Mouse (Mus musculus): Measurements from ENCODE around the gene Ticam1.

Gene Ticam1

DNA sequence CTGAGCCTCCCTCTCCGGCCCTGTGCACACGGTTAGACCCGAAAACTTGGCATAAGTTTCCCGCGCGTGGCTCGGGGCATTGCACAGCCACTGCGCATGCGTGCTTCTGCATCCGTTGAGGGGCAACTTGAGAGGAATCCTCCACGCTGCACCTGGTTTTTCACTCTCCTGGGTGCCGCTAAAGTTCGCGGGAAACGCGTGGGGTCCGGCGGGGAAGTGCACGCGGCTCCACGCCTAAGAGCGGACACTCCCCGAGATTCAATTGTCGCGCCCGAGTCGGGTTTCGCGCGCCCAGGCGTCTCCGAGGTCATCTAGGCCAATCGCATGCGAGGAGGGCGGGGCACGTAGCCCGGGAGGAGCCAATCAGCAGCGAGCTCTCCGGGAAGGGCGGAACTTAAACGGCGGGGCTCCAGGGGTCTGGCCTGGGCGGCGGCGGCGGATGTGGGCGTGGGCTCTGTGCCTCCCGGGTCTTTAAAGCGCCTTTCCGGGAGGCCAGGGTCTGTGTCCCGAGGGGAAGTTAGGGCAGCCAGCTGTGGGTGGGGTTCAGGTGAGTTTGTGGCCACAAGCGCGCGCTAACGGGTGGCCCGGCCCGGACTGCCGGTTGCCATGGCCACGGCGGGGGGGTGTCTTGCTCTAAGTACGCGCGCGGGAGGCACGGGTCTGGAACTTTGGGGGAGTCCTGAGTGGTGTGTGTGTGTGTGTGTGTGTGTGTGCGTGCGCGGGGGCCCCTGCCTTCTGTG lies 27.4 kb upstream of the Ticam1 start:
- no peaks in the 10 kb centered on the region for H3K27me3 ChIP-seq (ENCODE audit: insufficient read depth, low read length)
- peak overlapping the region; percentile 94 for H3K4me3 ChIP-seq (replicated peaks; ENCODE audit: low read length)
- no peaks in the 10 kb centered on the region for H3K9me3 ChIP-seq (ENCODE audit: low read length)
- peaks cover 45% of the 10 kb centered on the region for H3K36me3 ChIP-seq (ENCODE audit: insufficient read depth, low read length)
- H3K4me1 ChIP-seq (replicated peaks; ENCODE audit: low read depth, low read length), result peaks cover 79% of the 10 kb centered on the region
- TF ChIP-seq CTCF (conservative IDR thresholded peaks at IDR 0.05; ENCODE audit: low read length), result no peak
- no peak for TF ChIP-seq NANOG (IDR thresholded peaks at IDR 0.05; ENCODE audit: borderline replicate concordance, low read length)
- no peak for TF ChIP-seq POU5F1 (IDR thresholded peaks at IDR 0.05; ENCODE audit: borderline replicate concordance, low read length)

- no peak for TF ChIP-seq POU5F1 (IDR thresholded peaks at IDR 0.05; ENCODE audit: borderline replicate concordance, low read length)
- TF ChIP-seq CTCF (conservative IDR thresholded peaks at IDR 0.05; ENCODE audit: low read length), result no peak
- TF ChIP-seq NANOG (IDR thresholded peaks at IDR 0.05; ENCODE audit: borderline replicate concordance, low read length), result no peak
- H3K4me1 ChIP-seq (replicated peaks; ENCODE audit: low read depth, low read length), result peaks cover 76% of the 10 kb centered on the region
These were observed 26.7 kb upstream of the Ticam1 start, which contains the start of gene Uhrf1 for GRCm38 (mm10) chr17:56303160-56303846. Gene Uhrf1 (plus strand): TSS chr17:56303321.

GRCm38 (mm10) chr17:56302363-56302996 lies 25.9 kb upstream of the Ticam1 start:
- H3K36me3 ChIP-seq (ENCODE audit: insufficient read depth, low read length), result peaks cover 29% of the 10 kb centered on the region
- H3K27me3 ChIP-seq (ENCODE audit: insufficient read depth, low read length), result no peaks in the 10 kb centered on the region
- no peaks in the 10 kb centered on the region for H3K9me3 ChIP-seq (ENCODE audit: low read length)
- peak overlapping the region; percentile 94 for H3K4me3 ChIP-seq (replicated peaks; ENCODE audit: low read length)
- peaks cover 72% of the 10 kb centered on the region for H3K4me1 ChIP-seq (replicated peaks; ENCODE audit: low read depth, low read length)
- TF ChIP-seq POU5F1 (IDR thresholded peaks at IDR 0.05; ENCODE audit: borderline replicate concordance, low read length) (no peak), CTCF (conservative IDR thresholded peaks at IDR 0.05; ENCODE audit: low read length) (no peak), NANOG (IDR thresholded peaks at IDR 0.05; ENCODE audit: borderline replicate concordance, low read length) (no peak)

More at GRCm38 (mm10) chr17:56303160-56303846, 26.7 kb upstream of the Ticam1 start, which contains the start of gene Uhrf1:
- H3K27me3 ChIP-seq (ENCODE audit: insufficient read depth, low read length), result no peaks in the 10 kb centered on the region
- H3K36me3 ChIP-seq (ENCODE audit: insufficient read depth, low read length), result peaks cover 37% of the 10 kb centered on the region
- peak within 1 kb of the TSS; percentile 94 for H3K4me3 ChIP-seq (replicated peaks; ENCODE audit: low read length)
- H3K9me3 ChIP-seq (ENCODE audit: low read length), result no peaks in the 10 kb centered on the region

- peaks cover 63% of the 10 kb centered on the region for H3K4me1 ChIP-seq (replicated peaks; ENCODE audit: low read depth, low read length)
- TF ChIP-seq POU5F1 (IDR thresholded peaks at IDR 0.05; ENCODE audit: borderline replicate concordance, low read length), result no peak
- no peak for TF ChIP-seq CTCF (conservative IDR thresholded peaks at IDR 0.05; ENCODE audit: low read length)
- TF ChIP-seq NANOG (IDR thresholded peaks at IDR 0.05; ENCODE audit: borderline replicate concordance, low read length), result no peak
- H3K9me3 ChIP-seq (ENCODE audit: low read length), result no peaks in the 10 kb centered on the region
- 0 out of 2 replicates have a peak, but pooled peaks cover 7% of the 10 kb centered on the region for H3K27me3 ChIP-seq (ENCODE audit: insufficient read depth, low read length)
- H3K36me3 ChIP-seq (ENCODE audit: insufficient read depth, low read length), result peaks cover 6% of the 10 kb centered on the region
- H3K4me3 ChIP-seq (replicated peaks; ENCODE audit: low read length), result no peak within 1 kb of the TSS
These were observed 23.6 kb upstream of the Ticam1 start, which contains the start of gene Arrdc5 for GRCm38 (mm10) chr17:56300186-56300585. Gene Arrdc5 (minus strand): TSS chr17:56300286.

GRCm38 (mm10) chr17:56298238-56298637 lies 21.7 kb upstream of the Ticam1 start:
- Histone ChIP-seq H3K9me3 (ENCODE audit: low read length) (no peaks in the 10 kb centered on the region), H3K27me3 (ENCODE audit: insufficient read depth, low read length) (peaks cover 19% of the 10 kb centered on the region), H3K36me3 (ENCODE audit: insufficient read depth, low read length) (no peaks in the 10 kb centered on the region), H3K4me1 (replicated peaks; ENCODE audit: low read depth, low read length) (peaks cover 64% of the 10 kb centered on the region), H3K4me3 (replicated peaks; ENCODE audit: low read length) (no peak overlapping the region)
- TF ChIP-seq CTCF (conservative IDR thresholded peaks at IDR 0.05; ENCODE audit: low read length), result no peak
- TF ChIP-seq POU5F1 (IDR thresholded peaks at IDR 0.05; ENCODE audit: borderline replicate concordance, low read length), result no peak
- TF ChIP-seq NANOG (IDR thresholded peaks at IDR 0.05; ENCODE audit: borderline replicate concordance, low read length), result peak; percentile 80

DNA sequence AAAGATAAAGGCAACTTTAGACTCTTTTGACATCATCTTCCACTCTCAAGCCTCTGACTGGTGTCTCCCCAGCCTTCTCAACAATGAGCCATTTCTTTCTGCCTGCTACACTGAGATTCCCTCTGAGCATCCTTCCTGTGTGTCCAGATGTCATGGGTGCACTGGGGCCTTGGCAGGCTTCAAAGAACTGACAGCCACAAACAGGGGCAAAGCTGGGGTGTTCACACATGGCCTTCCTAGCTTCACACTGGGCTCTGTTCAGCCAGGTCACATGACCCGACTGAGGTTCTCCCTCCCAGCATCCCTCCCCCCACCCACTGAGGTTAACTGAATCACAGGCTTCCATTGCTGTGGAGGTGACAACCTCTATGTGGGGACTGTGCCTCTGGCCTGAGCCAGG lies 19.6 kb upstream of the Ticam1 start:
- no peaks in the 10 kb centered on the region for H3K9me3 ChIP-seq (ENCODE audit: low read length)
- no peak overlapping the region for H3K4me3 ChIP-seq (replicated peaks; ENCODE audit: low read length)
- TF ChIP-seq CTCF (conservative IDR thresholded peaks at IDR 0.05; ENCODE audit: low read length), result no peak
- TF ChIP-seq POU5F1 (IDR thresholded peaks at IDR 0.05; ENCODE audit: borderline replicate concordance, low read length), result no peak
- no peak for TF ChIP-seq NANOG (IDR thresholded peaks at IDR 0.05; ENCODE audit: borderline replicate concordance, low read length)
- no peaks in the 10 kb centered on the region for H3K36me3 ChIP-seq (ENCODE audit: insufficient read depth, low read length)
- H3K27me3 ChIP-seq (ENCODE audit: insufficient read depth, low read length), result peaks cover 19% of the 10 kb centered on the region
- peaks cover 70% of the 10 kb centered on the region for H3K4me1 ChIP-seq (replicated peaks; ENCODE audit: low read depth, low read length)

DNA sequence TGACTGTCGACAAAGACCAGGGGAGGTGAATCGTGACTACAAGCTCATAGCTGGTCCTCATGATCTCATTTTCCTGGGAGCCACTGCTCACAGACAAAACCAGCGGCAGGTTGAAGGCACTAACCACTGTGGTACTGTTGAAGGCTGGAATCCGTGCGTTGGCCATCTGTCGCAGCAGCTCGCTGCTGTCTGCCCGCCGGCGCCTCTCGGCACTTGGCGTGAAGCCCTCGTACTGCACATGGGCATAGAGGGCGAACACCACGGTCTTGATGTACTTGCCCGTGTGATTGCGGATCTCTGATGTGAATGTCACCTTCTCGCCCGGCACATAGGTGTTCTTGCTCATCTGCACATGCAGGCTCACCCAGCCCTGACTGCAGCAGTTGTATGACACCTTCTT lies 17.7 kb upstream of the Ticam1 start:
- H3K36me3 ChIP-seq (ENCODE audit: insufficient read depth, low read length), result no peaks in the 10 kb centered on the region
- no peak for TF ChIP-seq CTCF (conservative IDR thresholded peaks at IDR 0.05; ENCODE audit: low read length)
- no peak for TF ChIP-seq NANOG (IDR thresholded peaks at IDR 0.05; ENCODE audit: borderline replicate concordance, low read length)
- TF ChIP-seq POU5F1 (IDR thresholded peaks at IDR 0.05; ENCODE audit: borderline replicate concordance, low read length), result no peak

DNA sequence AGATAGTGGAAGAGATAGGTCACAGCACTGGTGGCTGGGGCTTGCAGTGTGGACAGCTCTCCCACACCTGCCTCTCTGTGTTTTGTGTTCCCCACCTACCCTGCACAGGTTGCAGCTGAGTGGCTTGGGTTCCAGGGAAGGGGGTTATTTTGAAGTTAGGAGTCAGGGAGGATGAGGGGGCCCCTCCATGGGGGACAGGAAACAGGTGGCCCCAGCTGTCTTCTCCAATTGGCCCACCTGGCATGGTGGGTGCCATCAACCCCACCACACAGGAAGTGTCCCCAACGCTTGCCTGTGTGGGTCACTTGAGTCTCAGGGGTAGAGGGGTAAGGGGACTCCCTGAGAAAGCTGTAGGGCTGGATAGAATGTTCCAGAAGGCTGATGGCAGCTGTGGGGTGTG lies 16.7 kb upstream of the Ticam1 start:
- H3K4me3 ChIP-seq (replicated peaks; ENCODE audit: low read length), result no peak overlapping the region
- H3K27me3 ChIP-seq (ENCODE audit: insufficient read depth, low read length), result peaks cover 19% of the 10 kb centered on the region
- H3K9me3 ChIP-seq (ENCODE audit: low read length), result no peaks in the 10 kb centered on the region
- peaks cover 67% of the 10 kb centered on the region for H3K4me1 ChIP-seq (replicated peaks; ENCODE audit: low read depth, low read length)
- TF ChIP-seq POU5F1 (IDR thresholded peaks at IDR 0.05; ENCODE audit: borderline replicate concordance, low read length) (no peak), NANOG (IDR thresholded peaks at IDR 0.05; ENCODE audit: borderline replicate concordance, low read length) (no peak), CTCF (conservative IDR thresholded peaks at IDR 0.05; ENCODE audit: low read length) (no peak)
- H3K36me3 ChIP-seq (ENCODE audit: insufficient read depth, low read length), result no peaks in the 10 kb centered on the region

More for the DNA sequence above, 17.7 kb upstream of the Ticam1 start:
- H3K4me3 ChIP-seq (replicated peaks; ENCODE audit: low read length), result peak overlapping the region; percentile 30; the same call in 1 of the 2 replicates
- H3K4me1 ChIP-seq (replicated peaks; ENCODE audit: low read depth, low read length), result peaks cover 63% of the 10 kb centered on the region
- H3K9me3 ChIP-seq (ENCODE audit: low read length), result no peaks in the 10 kb centered on the region
- H3K27me3 ChIP-seq (ENCODE audit: insufficient read depth, low read length), result peaks cover 19% of the 10 kb centered on the region
